Mouse (Mus musculus) hindbrain, embryonic 15.5 days (tissue): ENCODE measurements around the gene Igf2r. TPM values are rescaled to one million over a fixed set of nuclear protein-coding genes. Genes with fewer than 3 reads are reported as not detected.

Experiments used
- ATAC-seq: fragments of 200-750 bp; cut with Nextera tagmentation; 2 replicates; pipeline ENCODE4 v1.8.0; 2017; ENCODE audit warnings: low read depth, moderate number of reproducible peaks, moderate TSS enrichment; ENCODE audit not compliant: low FRiP score
- H3K27ac ChIP-seq: fragments of 300-500 bp; sonication (generic); replicated peaks from 2 replicates; pipeline ENCODE4 v1.5.1; 2015; ENCODE audit warnings: mild to moderate bottlenecking, inconsistent platforms
- H3K27me3 ChIP-seq: fragments of 300-500 bp; sonication (generic); 2 replicates; pipeline ENCODE4 v1.6.1; 2015; ENCODE audit warnings: control low read depth, inconsistent platforms
- H3K36me3 ChIP-seq: fragments of 300-500 bp; sonication (generic); 2 replicates; pipeline ENCODE4 v1.6.1; 2015; ENCODE audit warnings: control low read depth, inconsistent platforms
- H3K4me1 ChIP-seq: fragments of 300-500 bp; sonication (generic); replicated peaks from 2 replicates; pipeline ENCODE4 v1.6.1; 2015; ENCODE audit warnings: control low read depth, inconsistent platforms
- H3K4me2 ChIP-seq: fragments of 300-500 bp; sonication (generic); 2 replicates; pipeline ENCODE4 v1.6.1; 2015; ENCODE audit warnings: moderate library complexity, mild to moderate bottlenecking, inconsistent platforms
- H3K4me3 ChIP-seq: fragments of 300-500 bp; sonication (generic); 2 replicates; pipeline ENCODE4 v1.5.1; 2015; ENCODE audit warnings: mild to moderate bottlenecking, inconsistent platforms
- H3K9ac ChIP-seq: fragments of 300-500 bp; sonication (generic); 2 replicates; pipeline ENCODE4 v1.6.1; 2015; ENCODE audit warnings: inconsistent platforms
- H3K9me3 ChIP-seq: fragments of 300-500 bp; sonication (generic); 2 replicates; pipeline ENCODE4 v1.6.1; 2016; ENCODE audit warnings: control low read depth, inconsistent platforms
- WGBS: fragments of 180-500 bp; shearing (Covaris S2); methylation state at CpG from one replicate; pipeline ENCODE4 v1.1.7; 2015; 5-methylcytosine and 5-hydroxymethylcytosine counted together
- polyA plus RNA-seq: library from polyadenylated mRNA; unstranded; fragments of >200 nt; fragmentation: Nextera tagmentation; extraction: Ambion mirVana; gene quantifications from 2 replicates; pipeline ENCODE4 v1.2.1, GENCODE M21; 2015

Gene Igf2r
- polyA plus RNA-seq, 1 experiment from 2014 or later, result 9.1 TPM

DNA sequence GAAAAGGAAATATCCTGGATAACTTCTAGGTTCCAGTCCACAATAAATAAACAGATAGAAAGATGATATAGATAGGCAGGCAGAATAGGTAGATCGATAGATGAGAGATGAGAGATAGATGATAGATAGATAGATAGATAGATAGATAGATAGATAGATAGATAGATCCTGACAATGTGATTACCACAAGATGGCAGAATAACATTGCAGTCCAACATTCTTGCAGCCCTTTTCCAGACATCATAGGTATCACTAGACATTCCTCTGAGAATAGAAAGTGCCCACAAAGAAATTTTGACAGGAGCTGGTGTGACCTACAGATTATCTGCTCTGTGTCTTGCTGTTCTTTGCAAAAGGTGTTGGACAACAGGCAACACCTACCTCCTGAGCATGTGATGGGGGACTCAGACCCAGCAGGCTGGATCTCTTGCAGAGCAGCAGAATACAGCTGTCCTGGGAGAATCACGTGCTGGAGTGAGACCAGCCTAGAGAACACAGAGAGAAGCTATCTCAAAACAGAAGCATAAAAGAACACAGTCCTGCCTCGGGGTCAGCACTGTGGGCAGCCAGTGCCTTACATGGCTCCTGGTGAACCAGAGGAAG is 28.1 kb upstream of the Igf2r start:
- ATAC-seq, result no peak
- H3K4me1 ChIP-seq, result peaks cover 9% of the 10 kb centered on the region
- H3K4me3 ChIP-seq, result no peak overlapping the region
- no peak overlapping the region for H3K9ac ChIP-seq
- 75% methylated on average over 3 of the region's 3 CpGs for WGBS
- H3K27me3 ChIP-seq, result no peaks in the 10 kb centered on the region
- H3K27ac ChIP-seq, result no peak overlapping the region
- H3K9me3 ChIP-seq, result no peaks in the 10 kb centered on the region
- H3K36me3 ChIP-seq, result no peaks in the 10 kb centered on the region
- no peak overlapping the region for H3K4me2 ChIP-seq

DNA sequence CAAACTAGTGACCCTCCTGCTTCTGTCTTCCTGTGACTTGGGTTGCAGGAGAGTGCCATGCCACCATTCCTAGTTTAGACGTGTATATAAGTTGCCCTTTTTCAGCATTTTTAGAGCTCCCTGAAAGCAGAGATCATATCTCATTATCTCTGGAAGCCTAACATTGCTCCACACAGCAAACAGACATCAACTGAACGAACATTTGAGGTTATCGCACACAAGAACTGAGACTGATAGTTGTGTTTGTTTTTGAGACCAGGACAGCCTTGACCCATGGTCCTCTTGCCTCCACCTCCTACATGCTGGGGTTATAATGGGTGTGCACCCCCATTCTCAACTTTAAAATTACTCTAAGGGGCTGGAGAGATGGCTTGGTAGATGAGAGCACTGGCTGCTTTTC is 27.2 kb upstream of the Igf2r start:
- 88% methylated on average over 3 of the region's 3 CpGs for WGBS
- H3K9me3 ChIP-seq, result no peaks in the 10 kb centered on the region
- no peak overlapping the region for H3K4me2 ChIP-seq
- H3K27ac ChIP-seq, result no peak overlapping the region
- H3K9ac ChIP-seq, result no peak overlapping the region
- no peaks in the 10 kb centered on the region for H3K36me3 ChIP-seq
- no peak for ATAC-seq
- no peak overlapping the region for H3K4me3 ChIP-seq
- peaks cover 15% of the 10 kb centered on the region for H3K4me1 ChIP-seq
- no peaks in the 10 kb centered on the region for H3K27me3 ChIP-seq

GRCm38 (mm10) chr17:12793660-12794406 is 24.4 kb upstream of the Igf2r start:
- Histone ChIP-seq H3K9ac (no peak overlapping the region), H3K9me3 (no peaks in the 10 kb centered on the region), H3K4me1 (peaks cover 34% of the 10 kb centered on the region), H3K27me3 (no peaks in the 10 kb centered on the region), H3K36me3 (no peaks in the 10 kb centered on the region), H3K27ac (peak overlapping the region; percentile 49), H3K4me3 (no peak overlapping the region), H3K4me2 (no peak overlapping the region)
- no peak for ATAC-seq
- 66% methylated on average over 8 of the region's 8 CpGs for WGBS

DNA sequence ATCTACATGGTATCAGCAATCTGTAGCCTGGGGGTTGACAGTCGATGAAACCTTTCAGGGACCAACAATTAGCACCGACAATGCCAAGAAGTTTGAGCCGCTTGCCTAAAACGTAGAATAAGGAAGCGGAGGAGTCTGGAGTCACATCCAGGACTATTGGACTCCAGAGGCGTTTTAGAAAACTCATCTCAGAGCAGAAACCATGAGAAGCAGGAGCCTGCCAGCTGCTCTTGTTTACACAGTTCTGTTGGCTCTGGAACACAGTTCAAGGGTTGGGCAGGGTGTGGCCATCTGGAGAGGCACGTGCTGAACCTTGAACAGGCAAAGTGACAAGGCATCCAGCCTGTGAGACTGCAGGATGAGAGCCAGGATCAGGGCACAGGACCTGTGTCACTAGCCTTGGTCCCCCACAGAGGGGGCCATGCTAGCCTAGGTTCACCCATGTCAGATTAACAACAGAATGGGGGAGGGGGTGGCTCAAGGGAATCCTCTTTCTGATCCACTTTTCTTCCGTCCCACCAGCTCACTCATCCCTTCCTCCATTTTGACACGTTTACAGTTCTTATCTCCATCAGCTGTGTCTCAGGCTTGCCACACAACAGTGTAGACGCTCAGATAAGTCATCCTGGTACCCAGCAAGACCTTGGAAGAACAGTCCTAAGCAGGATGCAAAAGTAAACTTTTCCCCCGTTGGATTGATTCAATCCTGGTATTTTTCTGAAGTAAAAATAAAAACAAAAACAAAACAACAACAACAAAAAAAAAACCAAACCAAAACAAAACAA is 23.1 kb upstream of the Igf2r start:
- peaks cover 34% of the 10 kb centered on the region for H3K4me1 ChIP-seq
- H3K4me2 ChIP-seq, result no peak overlapping the region
- H3K27me3 ChIP-seq, result no peaks in the 10 kb centered on the region
- 66% methylated on average over 11 of the region's 11 CpGs for WGBS
- H3K4me3 ChIP-seq, result no peak overlapping the region
- H3K36me3 ChIP-seq, result no peaks in the 10 kb centered on the region
- ATAC-seq, result no peak
- H3K9me3 ChIP-seq, result no peaks in the 10 kb centered on the region
- H3K9ac ChIP-seq, result no peak overlapping the region
- H3K27ac ChIP-seq, result no peak overlapping the region

- no peaks in the 10 kb centered on the region for H3K27me3 ChIP-seq
- no peak for ATAC-seq
- H3K9me3 ChIP-seq, result no peaks in the 10 kb centered on the region
- H3K4me1 ChIP-seq, result peaks cover 34% of the 10 kb centered on the region
- H3K4me3 ChIP-seq, result no peak overlapping the region
- H3K36me3 ChIP-seq, result no peaks in the 10 kb centered on the region
- H3K9ac ChIP-seq, result no peak overlapping the region
- no peak overlapping the region for H3K4me2 ChIP-seq
- H3K27ac ChIP-seq, result peak overlapping the region; percentile 70
- WGBS, result 72% methylated on average over 4 of the region's 4 CpGs
Observed at GRCm38 (mm10) chr17:12791420-12791819, 22.0 kb upstream of the Igf2r start.

- Histone ChIP-seq H3K4me2 (no peak overlapping the region), H3K27ac (peak overlapping the region; percentile 70), H3K4me3 (no peak overlapping the region), H3K9ac (no peak overlapping the region), H3K9me3 (no peaks in the 10 kb centered on the region), H3K27me3 (no peaks in the 10 kb centered on the region), H3K36me3 (no peaks in the 10 kb centered on the region), H3K4me1 (peaks cover 34% of the 10 kb centered on the region)
- peak; percentile 70; the same call in 1 of the 2 replicates for ATAC-seq
- WGBS, result 23% methylated on average over 5 of the region's 5 CpGs
Observed at GRCm38 (mm10) chr17:12791079-12791406, 21.6 kb upstream of the Igf2r start.

DNA sequence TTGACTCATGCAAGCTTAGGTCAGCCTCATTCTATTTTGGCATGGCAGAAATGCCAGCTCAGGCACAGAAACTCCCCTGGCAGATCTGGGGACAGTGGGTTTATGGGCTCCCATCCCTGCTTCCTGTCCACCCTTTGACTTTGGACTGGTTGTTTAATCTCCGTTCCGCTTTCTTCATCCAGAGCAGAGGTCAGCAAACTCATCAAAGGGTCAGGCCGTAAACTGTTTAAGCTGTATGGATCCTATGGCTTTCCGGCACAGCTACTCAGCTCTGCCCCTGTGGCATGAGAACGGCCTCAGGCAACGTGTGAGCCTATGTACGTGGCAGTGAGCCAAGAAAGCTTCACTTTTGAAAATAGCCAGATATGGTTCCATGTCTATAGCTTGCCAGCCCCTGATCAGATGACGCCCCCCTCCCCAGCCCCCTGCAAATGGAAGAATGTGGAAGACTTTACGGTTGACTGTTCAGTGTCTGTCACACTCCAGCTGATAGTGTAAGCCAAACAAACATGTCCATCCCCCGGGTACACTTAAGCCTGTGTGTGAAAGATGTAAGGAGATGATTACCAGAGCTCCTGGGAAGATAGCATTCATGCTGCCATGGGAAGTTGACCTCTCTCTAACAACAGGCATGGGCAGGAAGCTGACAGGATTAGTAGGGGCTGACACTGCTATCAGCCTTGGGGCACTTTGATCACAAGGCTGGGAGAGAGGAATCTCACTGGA is 21.1 kb upstream of the Igf2r start:
- WGBS, result 31% methylated on average over 10 of the region's 10 CpGs
- Histone ChIP-seq H3K36me3 (no peaks in the 10 kb centered on the region), H3K27ac (peak overlapping the region; percentile 70), H3K4me2 (no peak overlapping the region), H3K9me3 (no peaks in the 10 kb centered on the region), H3K4me3 (no peak overlapping the region), H3K9ac (no peak overlapping the region), H3K4me1 (peaks cover 34% of the 10 kb centered on the region), H3K27me3 (no peaks in the 10 kb centered on the region)
- ATAC-seq, result peak; percentile 82

- Histone ChIP-seq H3K36me3 (no peaks in the 10 kb centered on the region), H3K4me2 (no peak overlapping the region), H3K4me1 (0 out of 2 replicates have a peak, but pooled peaks cover 4% of the 10 kb centered on the region), H3K9me3 (no peaks in the 10 kb centered on the region), H3K27me3 (no peaks in the 10 kb centered on the region), H3K9ac (no peak overlapping the region), H3K27ac (no peak overlapping the region), H3K4me3 (no peak overlapping the region)
- no peak for ATAC-seq
- 78% methylated on average over 11 of the region's 11 CpGs for WGBS
Observed at GRCm38 (mm10) chr17:12782861-12783847, 13.7 kb upstream of the Igf2r start.

- H3K27ac ChIP-seq, result no peak overlapping the region
Observed at GRCm38 (mm10) chr17:12781101-12781500, 11.6 kb upstream of the Igf2r start.

GRCm38 (mm10) chr17:12780125-12780524 is 10.7 kb upstream of the Igf2r start:
- H3K4me1 ChIP-seq, result 0 out of 2 replicates have a peak, but pooled peaks cover 4% of the 10 kb centered on the region
- no peaks in the 10 kb centered on the region for H3K9me3 ChIP-seq
- H3K4me3 ChIP-seq, result no peak overlapping the region
- no peaks in the 10 kb centered on the region for H3K36me3 ChIP-seq
- no peak overlapping the region for H3K4me2 ChIP-seq
- H3K27me3 ChIP-seq, result no peaks in the 10 kb centered on the region
- H3K27ac ChIP-seq, result peak overlapping the region; percentile 11; the same call in 1 of the 2 replicates
- no peak overlapping the region for H3K9ac ChIP-seq
- ATAC-seq, result no peak
- 49% methylated on average over 8 of the region's 8 CpGs for WGBS

More at GRCm38 (mm10) chr17:12781101-12781500, 11.6 kb upstream of the Igf2r start:
- 0 out of 2 replicates have a peak, but pooled peaks cover 4% of the 10 kb centered on the region for H3K4me1 ChIP-seq
- H3K36me3 ChIP-seq, result no peaks in the 10 kb centered on the region
- H3K4me2 ChIP-seq, result no peak overlapping the region
- no peaks in the 10 kb centered on the region for H3K27me3 ChIP-seq
- no peak overlapping the region for H3K4me3 ChIP-seq
- ATAC-seq, result no peak
- H3K9ac ChIP-seq, result no peak overlapping the region
- no peaks in the 10 kb centered on the region for H3K9me3 ChIP-seq
- 51% methylated on average over 5 of the region's 5 CpGs for WGBS

GRCm38 (mm10) chr17:12779442-12779841 is 10.0 kb upstream of the Igf2r start:
- Histone ChIP-seq H3K36me3 (no peaks in the 10 kb centered on the region), H3K9ac (no peak overlapping the region), H3K9me3 (no peaks in the 10 kb centered on the region), H3K4me2 (no peak overlapping the region), H3K4me3 (no peak overlapping the region), H3K27me3 (no peaks in the 10 kb centered on the region), H3K27ac (no peak overlapping the region), H3K4me1 (0 out of 2 replicates have a peak, but pooled peaks cover 4% of the 10 kb centered on the region)
- WGBS, result 87% methylated on average over 3 of the region's 3 CpGs
- no peak for ATAC-seq
